Mouse (Mus musculus): Measurements from ENCODE around the gene Nup153. TPM values are rescaled to one million over a fixed set of nuclear protein-coding genes. Genes with fewer than 3 reads are reported as not detected.

The Nup153 gene
- total RNA-seq, 2 experiments from 2014 or later, result 24.6 to 28.2 TPM

DNA sequence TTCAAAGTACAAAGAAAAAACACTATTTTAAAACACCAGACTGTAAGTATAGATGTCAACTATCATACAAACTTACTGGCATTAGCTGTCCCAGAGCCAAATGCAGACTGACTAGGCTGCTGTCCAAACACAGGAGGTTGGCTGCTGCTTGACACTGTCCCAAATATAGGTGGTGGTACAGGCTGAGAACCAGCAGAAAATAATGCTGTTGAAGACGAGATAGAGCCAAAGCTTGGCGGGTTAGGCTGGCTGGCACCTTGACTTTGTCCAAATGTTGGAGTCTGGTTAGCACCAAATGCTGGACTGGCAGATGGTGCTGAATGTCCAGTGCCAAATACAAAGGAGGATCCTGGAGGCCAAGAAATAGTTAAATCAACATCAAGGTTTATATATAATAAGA lies 44.8 kb downstream of the Nup153 start:
- DNase-seq, result no peak
- intact Hi-C loops (cut with DNase I; ENCODE audit: low total_unique reads), result no loop called here

GRCm38 (mm10) chr13:46677721-46678120 lies 50.0 kb downstream of the Nup153 start:
- intact Hi-C loops (cut with DNase I; ENCODE audit: low total_unique reads), result no loop called here
- DNase-seq, result no peak

DNA sequence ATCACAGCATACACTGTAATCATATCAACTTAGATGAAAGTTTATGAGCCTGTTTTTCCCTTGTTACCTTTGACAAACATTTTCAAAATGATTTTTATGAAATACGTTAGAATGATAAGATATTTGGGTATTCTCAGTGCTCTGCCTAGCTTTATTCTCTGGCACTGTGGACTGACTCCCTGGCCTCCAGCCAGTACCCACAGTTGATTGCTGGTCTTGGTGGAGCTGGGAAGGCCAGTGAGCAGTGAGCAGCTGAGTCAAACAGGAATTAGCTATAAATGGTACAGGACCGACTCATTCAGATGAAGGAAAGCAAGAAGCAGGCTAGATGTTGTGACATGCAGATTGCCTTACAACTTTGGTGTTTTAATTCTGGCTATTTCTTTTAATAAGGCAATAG lies 53.1 kb downstream of the Nup153 start:
- DNase-seq, result no peak
- intact Hi-C loops (cut with DNase I; ENCODE audit: low total_unique reads), result no loop called here

DNA sequence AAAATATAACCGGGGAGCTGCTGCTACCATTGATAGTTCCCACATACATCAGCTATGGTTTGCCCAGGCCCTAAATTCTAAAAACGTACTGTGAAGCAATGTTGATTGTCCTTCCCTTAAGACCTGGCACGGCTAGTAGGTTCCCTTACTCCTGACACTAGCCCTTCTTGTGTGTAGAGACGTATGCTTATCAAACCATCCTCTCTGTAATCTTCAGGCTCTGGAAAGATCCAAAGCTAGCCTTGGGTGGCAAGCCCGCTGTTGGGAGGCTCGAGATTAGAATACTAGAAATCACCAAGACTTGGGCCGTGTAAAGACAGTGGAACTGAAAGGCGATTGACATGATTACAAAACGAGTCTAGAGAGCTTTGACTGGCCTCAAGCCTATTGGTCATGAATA lies 57.2 kb downstream of the Nup153 start:
- intact Hi-C loops (cut with DNase I; ENCODE audit: low total_unique reads), result no loop called here
- no peak for DNase-seq

DNA sequence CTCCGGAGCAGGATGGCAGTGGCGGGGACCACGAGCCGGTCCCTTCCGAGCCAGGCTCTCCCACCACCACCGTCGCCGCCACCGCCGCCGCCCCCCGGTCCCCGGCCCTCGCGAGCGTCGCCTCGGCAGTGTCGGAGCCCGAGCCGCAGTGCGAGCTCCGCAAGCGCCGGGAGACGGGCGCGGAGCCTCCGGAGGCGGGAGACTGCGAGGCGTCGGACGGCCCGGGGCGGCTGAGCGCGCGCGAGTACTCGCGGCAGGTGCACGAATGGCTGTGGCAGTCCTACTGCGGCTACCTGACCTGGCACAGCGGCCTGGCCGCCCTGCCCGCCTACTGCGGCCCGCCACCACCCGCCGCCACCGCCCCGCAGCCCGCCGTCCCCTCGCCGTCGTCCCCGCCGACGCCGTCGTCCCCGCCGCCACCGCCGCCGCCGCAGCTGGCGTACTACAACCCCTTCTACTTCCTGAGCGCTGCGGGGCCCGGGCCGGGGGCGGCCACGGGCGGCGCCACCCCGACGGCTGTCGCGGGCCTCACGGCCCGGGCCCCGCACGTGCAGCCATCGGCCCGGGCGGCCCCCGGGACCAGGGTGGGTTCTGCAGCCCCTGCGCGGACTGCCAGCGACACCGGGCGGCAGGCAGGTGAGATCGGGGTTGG lies 58.0 kb downstream of the Nup153 start:
- intact Hi-C loops (cut with DNase I; ENCODE audit: low total_unique reads), result no loop called here
- DNase-seq, result peak; percentile 25

DNA sequence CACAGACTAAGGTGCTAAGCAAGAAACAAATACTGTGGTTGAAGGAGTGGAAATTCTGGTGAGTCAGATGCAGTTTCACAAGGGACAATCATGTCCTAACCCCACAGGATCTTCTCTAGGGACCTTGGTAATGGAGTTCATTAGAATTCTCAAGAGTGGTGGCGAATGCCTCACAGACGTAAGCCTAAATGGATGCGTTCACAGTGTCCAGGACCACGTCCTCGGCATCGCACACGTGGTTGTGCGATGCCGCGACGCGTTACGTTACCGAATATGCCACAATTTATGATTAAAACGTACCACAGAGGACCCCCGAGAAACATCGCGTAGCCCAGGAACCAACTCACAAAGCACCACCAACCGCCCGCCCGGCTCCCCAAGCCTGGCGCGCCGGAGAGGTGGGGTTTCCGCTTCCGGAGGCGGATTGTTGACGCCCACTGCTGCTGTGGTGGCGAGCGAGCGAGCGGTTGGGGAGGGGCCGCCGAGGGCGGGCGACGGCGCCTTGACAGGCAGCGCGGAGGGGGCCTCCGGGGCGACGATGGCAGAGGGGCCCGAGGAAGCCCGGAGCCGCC lies 58.6 kb downstream of the Nup153 start, which contains the start of gene Fam8a1:
TSS of gene Fam8a1 (plus strand) at position 475 of the 572 bp plus-strand sequence.
- intact Hi-C loops (cut with DNase I; ENCODE audit: low total_unique reads), result no loop called here

DNA sequence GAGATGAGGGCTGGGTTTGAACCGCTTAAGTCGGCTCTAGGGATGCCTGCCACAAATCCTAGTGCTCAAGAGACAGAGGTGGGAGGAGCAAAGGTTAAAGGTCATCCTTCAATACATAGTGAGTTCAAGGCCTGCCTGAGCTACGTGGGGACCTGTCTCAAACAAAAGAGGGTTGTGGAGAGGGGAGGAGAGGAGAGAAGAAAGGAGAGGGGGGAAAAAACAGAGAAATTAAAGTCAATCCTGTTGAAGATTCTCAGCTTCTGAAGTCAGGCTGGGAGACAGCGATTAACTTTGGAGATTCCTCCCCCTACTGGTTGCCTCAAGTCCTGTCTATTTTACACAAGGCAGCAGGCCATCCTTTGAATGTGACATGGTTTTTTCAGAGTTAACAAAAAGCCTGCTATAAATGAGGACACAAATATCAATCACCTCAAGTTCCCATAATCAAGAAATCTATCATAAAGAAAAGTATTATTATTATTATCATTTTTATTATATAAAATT lies 64.2 kb downstream of the Nup153 start:
- DNase-seq, result no peak
- intact Hi-C loops (cut with DNase I; ENCODE audit: low total_unique reads), result loop anchor here (5.0 kb wide), 1 partner anchor 351 kb away; no protein-coding TSS in a partner anchor

More for the DNA sequence above, 58.6 kb downstream of the Nup153 start, which contains the start of gene Fam8a1:
- DNase-seq, result peak; percentile 91

GRCm38 (mm10) chr13:46659211-46659610 lies 68.5 kb downstream of the Nup153 start:
- DNase-seq, result no peak
- intact Hi-C loops (cut with DNase I; ENCODE audit: low total_unique reads), result no loop called here

- no peak for DNase-seq
- intact Hi-C loops (cut with DNase I; ENCODE audit: low total_unique reads), result no loop called here
These were observed 73.2 kb downstream of the Nup153 start for GRCm38 (mm10) chr13:46654566-46654965.

DNA sequence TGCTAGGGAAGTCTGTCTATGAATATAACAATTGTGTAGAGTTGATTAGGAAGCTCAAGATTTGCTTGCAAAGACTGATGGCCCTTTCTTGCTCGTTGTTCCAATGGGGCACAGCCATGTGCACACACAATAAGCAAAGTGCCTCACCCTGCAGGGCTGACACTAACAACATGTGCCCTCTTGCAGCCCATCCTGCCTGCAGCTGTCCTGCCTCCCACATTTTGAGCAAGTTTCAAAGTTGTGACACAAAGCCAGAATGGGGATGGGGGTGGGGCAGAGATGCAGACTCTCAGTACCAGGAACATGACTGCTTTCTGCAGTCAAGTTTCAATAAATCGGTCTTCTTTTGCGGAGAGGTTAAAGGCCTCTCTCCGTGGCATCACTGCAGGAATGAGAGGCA lies 74.1 kb downstream of the Nup153 start:
- intact Hi-C loops (cut with DNase I; ENCODE audit: low total_unique reads), result no loop called here
- DNase-seq, result no peak

DNA sequence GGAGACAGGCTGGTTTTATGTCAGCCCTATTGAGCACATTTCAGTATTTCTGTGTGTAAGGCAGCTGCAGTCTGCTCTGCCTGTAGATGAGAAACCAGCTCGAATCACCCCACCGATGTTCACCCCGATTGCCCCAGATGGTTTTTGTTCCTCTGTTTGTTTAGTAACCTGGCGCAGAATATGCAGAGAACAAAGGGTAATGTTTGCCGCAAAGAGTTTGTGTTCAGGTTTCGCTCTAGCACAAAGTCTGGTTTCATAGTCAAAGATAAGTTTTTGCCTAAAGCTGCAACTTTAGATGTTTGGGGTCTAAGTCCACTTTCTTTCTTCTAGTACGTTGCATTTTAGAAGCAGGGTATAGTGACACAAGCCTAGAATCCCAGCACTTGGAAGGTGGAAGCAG lies 75.1 kb downstream of the Nup153 start:
- intact Hi-C loops (cut with DNase I; ENCODE audit: low total_unique reads), result no loop called here

DNA sequence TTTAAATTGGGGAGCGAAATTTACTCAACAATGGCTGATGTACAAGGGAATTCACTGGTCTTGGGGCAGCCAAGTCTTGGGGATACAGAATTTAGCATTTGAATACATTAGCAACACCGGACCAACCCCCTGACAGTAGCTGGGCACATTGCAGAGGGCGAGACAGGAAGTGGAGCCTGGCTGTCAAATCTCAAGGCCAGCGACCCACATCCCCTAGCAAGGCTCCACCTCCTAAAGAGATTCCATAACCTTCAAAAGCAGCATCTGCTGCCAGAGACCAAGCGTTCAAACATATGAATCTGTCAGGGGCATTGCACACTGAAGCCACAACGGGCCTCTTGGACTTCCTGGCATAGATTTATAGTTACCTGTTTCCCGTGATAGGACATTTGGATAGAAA lies 75.9 kb downstream of the Nup153 start:
- DNase-seq, result no peak
- intact Hi-C loops (cut with DNase I; ENCODE audit: low total_unique reads), result no loop called here

More for the DNA sequence above, 75.1 kb downstream of the Nup153 start:
- DNase-seq, result no peak

GRCm38 (mm10) chr13:46645476-46645875 lies 82.3 kb downstream of the Nup153 start:
- DNase-seq, result no peak
- intact Hi-C loops (cut with DNase I; ENCODE audit: low total_unique reads), result no loop called here

- intact Hi-C loops (cut with DNase I; ENCODE audit: low total_unique reads), result no loop called here
- DNase-seq, result no peak
These were observed 83.6 kb downstream of the Nup153 start for GRCm38 (mm10) chr13:46644175-46644574.

DNA sequence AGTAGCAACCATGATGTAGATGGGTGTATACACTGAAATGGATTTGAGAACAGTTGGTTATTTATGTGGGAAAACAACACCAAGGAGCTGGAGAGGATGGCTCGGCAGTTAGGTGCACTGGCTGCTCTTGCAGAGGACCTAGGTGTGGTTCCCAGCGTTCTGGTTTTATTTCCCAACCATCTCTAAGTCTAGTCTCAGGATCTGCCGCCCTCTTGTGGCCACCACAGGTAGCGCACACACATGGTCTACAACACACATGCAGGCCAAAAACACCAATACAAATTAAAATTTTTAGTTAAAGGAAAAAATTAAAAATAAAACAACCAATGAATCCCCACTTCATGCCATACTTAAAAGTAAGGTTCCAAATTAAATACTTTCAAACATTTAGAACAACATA lies 85.4 kb downstream of the Nup153 start:
- DNase-seq, result no peak
- intact Hi-C loops (cut with DNase I; ENCODE audit: low total_unique reads), result no loop called here

DNA sequence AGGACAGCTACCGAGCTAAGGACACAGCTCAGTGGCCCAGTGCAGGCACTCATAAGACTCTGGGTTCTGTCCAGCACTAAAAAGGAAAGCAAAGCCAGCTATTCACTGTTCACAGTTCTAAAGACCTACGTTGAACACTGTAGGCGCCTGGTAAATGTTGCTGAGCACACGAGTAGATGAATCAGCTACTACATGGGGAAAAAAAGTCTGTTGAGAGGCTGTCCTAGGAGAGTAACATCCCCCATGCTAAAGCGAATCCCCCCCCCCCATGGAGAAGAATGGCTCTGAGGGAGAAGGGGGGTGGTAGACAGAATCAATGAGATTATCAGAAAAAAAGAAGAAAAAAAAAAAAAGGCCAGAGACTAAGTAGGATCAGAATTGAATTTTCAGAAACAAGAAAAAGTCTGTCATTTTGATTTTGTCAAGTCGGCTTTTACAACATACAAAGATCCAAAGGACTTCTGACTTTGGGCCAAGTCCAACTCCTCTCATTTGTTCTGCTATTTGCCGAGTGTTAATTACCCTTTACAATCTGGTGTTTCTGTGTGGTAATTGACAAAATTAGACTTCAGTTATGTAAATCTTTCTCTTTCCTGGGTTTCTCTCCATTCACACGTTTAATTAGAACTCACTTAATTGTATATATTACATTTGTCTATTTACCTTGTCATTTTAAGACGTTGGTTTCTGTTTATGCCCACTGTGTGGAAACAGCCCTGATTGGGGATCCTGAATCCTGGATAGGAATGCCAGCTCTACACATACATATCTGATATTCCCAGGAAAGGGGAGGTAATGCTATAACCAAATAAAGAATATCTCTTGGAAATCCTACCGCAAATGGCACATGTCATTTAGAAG lies 86.9 kb downstream of the Nup153 start:
- no peak for DNase-seq

DNA sequence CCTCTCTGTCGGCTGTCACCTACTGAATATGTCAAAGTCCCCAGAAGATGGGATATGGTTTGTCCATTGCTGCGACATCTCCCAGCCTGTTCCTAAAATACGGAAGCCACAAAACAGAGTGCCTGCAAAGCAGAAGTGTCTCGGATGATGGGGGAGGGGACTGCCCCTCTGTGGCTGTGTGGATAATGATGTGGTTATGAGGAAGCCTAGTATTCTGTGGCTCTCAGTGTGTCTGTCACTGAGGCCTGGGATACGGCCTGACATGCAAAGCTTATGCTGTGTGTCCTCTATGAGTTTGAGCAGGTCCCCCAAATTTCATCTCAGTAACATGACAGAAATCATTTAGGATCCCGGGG lies 93.6 kb downstream of the Nup153 start:
- intact Hi-C loops (cut with DNase I; ENCODE audit: low total_unique reads), result no loop called here
- no peak for DNase-seq

More for the DNA sequence above, 86.9 kb downstream of the Nup153 start:
- intact Hi-C loops (cut with DNase I; ENCODE audit: low total_unique reads), result no loop called here

DNA sequence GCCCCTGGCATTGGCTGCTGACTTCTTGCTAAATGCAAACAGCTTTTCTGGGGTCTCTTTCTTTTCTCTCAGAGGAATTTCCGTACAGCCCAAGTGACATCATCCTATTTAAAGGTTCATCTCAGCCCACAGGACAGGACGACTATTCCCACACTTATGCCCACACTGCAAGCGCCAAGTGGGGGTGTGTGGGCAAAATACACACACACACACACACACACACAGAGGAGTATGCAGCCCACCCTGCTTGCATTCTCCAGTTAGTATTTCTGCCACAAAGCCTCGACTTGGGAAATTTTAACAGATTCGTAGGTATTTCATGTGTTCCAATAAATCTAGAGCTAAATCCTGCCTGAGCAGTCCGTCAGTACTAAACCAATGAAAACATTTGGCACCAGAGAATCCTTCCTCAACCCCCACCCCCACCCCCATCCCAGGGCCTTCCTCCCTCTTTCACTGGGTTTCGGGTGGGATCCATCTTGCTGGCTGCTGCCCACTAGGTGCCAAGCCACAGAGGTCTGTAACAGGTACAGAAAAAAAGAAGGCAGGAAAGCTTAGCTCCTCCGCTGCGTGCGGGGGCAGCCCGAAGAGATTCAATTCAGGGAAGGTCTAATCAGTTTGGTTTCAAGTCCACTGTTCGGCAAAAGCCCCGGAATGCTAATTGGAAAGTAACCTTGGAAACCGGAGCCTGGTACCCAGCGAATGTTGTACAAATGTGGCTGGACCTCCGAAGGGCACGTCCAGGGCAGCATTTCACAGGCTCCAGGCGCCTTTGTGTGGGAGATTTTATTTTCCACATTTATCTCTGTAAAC lies 94.2 kb downstream of the Nup153 start:
- intact Hi-C loops (cut with DNase I; ENCODE audit: low total_unique reads), result no loop called here
- DNase-seq, result no peak

DNA sequence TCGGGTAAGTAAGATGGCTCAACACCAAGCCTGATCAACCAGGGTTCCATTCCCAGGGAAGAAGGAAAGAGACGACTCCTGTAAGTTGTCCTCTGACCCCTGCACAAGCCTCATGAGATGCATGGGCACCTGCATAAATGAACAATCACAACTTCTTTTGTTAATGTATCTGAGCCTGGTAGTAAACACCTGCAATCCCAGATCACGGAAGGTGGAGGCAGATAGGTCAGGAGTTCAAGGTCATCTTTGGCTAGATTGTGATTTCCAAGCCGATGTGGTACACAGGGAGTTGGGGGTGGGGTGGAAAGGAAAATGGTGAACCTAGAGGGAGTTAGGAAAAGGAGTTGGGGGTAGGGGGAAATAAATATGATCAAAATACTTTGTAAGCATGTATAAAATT lies 94.9 kb downstream of the Nup153 start:
- intact Hi-C loops (cut with DNase I; ENCODE audit: low total_unique reads), result no loop called here
- no peak for DNase-seq

Data from gastrocnemius, postnatal 14 days (tissue).